Mouse (Mus musculus) lung, postnatal 10 days (tissue): ENCODE results near the gene Pcnp.

Experiments used
- DNase-seq: peaks from one replicate; pipeline ENCODE4 v3.0.0; 2021

Pcnp gene

GRCm38 (mm10) chr16:56034566-56034965 lies 5.0 kb upstream of the Pcnp start:
- DNase-seq = no peak

GRCm38 (mm10) chr16:56028722-56029551 lies 602 bp downstream of the Pcnp start:
- no peak for DNase-seq

GRCm38 (mm10) chr16:56027854-56028629 lies 1.5 kb downstream of the Pcnp start:
- DNase-seq = no peak

GRCm38 (mm10) chr16:56019660-56020059 lies 9.9 kb downstream of the Pcnp start:
- DNase-seq = no peak

GRCm38 (mm10) chr16:56014076-56014475 lies 15.5 kb downstream of the Pcnp start:
- DNase-seq = no peak

- DNase-seq = no peak
Measured at GRCm38 (mm10) chr16:56012789-56013743, 16.5 kb downstream of the Pcnp start.

- DNase-seq = no peak
Measured at GRCm38 (mm10) chr16:56008862-56009261, 20.7 kb downstream of the Pcnp start.

- DNase-seq = no peak
Measured at GRCm38 (mm10) chr16:56006798-56007197, 22.7 kb downstream of the Pcnp start.

GRCm38 (mm10) chr16:55994235-55994634 lies 35.3 kb downstream of the Pcnp start:
- DNase-seq = no peak

GRCm38 (mm10) chr16:55990311-55990710 lies 39.2 kb downstream of the Pcnp start:
- no peak for DNase-seq

GRCm38 (mm10) chr16:55986001-55986400 lies 43.5 kb downstream of the Pcnp start:
- DNase-seq = no peak

GRCm38 (mm10) chr16:55974903-55975285 lies 54.6 kb downstream of the Pcnp start:
- DNase-seq = peak; percentile 48

GRCm38 (mm10) chr16:55974256-55974902 lies 55.2 kb downstream of the Pcnp start:
- peak; percentile 96 for DNase-seq

GRCm38 (mm10) chr16:55973431-55974255 lies 55.9 kb downstream of the Pcnp start, which contains the start of gene Zbtb11:
Zbtb11 (plus strand) TSS chr16:55973883.
- DNase-seq = peak; percentile 100

GRCm38 (mm10) chr16:55972626-55973201 lies 56.8 kb downstream of the Pcnp start:
- DNase-seq = no peak

- no peak for DNase-seq
Measured at GRCm38 (mm10) chr16:55971735-55972615, 57.6 kb downstream of the Pcnp start.

GRCm38 (mm10) chr16:55970416-55970815 lies 59.1 kb downstream of the Pcnp start:
- no peak for DNase-seq

GRCm38 (mm10) chr16:55969147-55969546 lies 60.4 kb downstream of the Pcnp start:
- peak; percentile 77 for DNase-seq

GRCm38 (mm10) chr16:55967221-55967620 lies 62.3 kb downstream of the Pcnp start:
- no peak for DNase-seq
